Mouse (Mus musculus) hindbrain, embryonic 11.5 days (tissue): ENCODE measurements at regions not wholly inside any gene's neighbourhood (a gene's known extent, or its start where the extent isn't known, plus 50 kb on each side); places are given as distances from the start of the nearest gene placed in this dataset.

ENCODE experiments used
- ATAC-seq: fragments of 200-750 bp; cut with Nextera tagmentation; 2 replicates; pipeline ENCODE4 v1.8.0; 2017; ENCODE audit warnings: mild to moderate bottlenecking, moderate TSS enrichment, moderate library complexity; ENCODE audit not compliant: low FRiP score
- DNase-seq: peaks from one replicate; pipeline ENCODE4 v3.0.0-alpha.2; 2015; ENCODE audit warnings: low spot score
- H3K27ac ChIP-seq: fragments of 300-500 bp; sonication (generic); 2 replicates; pipeline ENCODE4 v1.5.1; 2014; ENCODE audit warnings: mild to moderate bottlenecking, low read depth, low read length
- H3K27me3 ChIP-seq: fragments of 300-500 bp; sonication (generic); 2 replicates; pipeline ENCODE4 v1.6.1; 2014; ENCODE audit warnings: mild to moderate bottlenecking, low read length, moderate library complexity, mixed read lengths; ENCODE audit not compliant: control insufficient read depth, insufficient read depth
- H3K36me3 ChIP-seq: fragments of 300-500 bp; sonication (generic); 2 replicates; pipeline ENCODE4 v1.6.1; 2014; ENCODE audit warnings: mild to moderate bottlenecking, low read length, moderate library complexity, mixed read lengths; ENCODE audit not compliant: control insufficient read depth, insufficient read depth
- H3K4me1 ChIP-seq: fragments of 300-500 bp; sonication (generic); replicated peaks from 2 replicates; pipeline ENCODE4 v1.6.1; 2014; ENCODE audit warnings: low read length, mixed read lengths; ENCODE audit not compliant: control insufficient read depth, insufficient read depth
- H3K4me2 ChIP-seq: fragments of 300-500 bp; sonication (generic); replicated peaks from 2 replicates; pipeline ENCODE4 v1.6.1; 2014; ENCODE audit warnings: mild to moderate bottlenecking, low read depth, low read length
- H3K4me3 ChIP-seq: fragments of 300-500 bp; sonication (generic); 2 replicates; pipeline ENCODE4 v1.5.1; 2014; ENCODE audit warnings: low read depth, low read length
- H3K9ac ChIP-seq: fragments of 300-500 bp; sonication (generic); 2 replicates; pipeline ENCODE4 v1.6.1; 2014; ENCODE audit warnings: low read depth, low read length
- H3K9me3 ChIP-seq: fragments of 300-500 bp; sonication (generic); 2 replicates; pipeline ENCODE4 v1.6.1; 2016; ENCODE audit warnings: low read length; ENCODE audit not compliant: control insufficient read depth
- WGBS: fragments of 180-500 bp; shearing (Covaris S2); extraction: QIAGEN DNeasy Blood & Tissue Kit; methylation state at CpG from one replicate; pipeline ENCODE4 v1.1.7; 2014; 5-methylcytosine and 5-hydroxymethylcytosine counted together

GRCm38 (mm10) chr4:39292348-39292845, 157.7 kb upstream of the 1700009N14Rik start:
- H3K9me3 ChIP-seq = no peaks in the 10 kb centered on the region
- no peaks in the 10 kb centered on the region for H3K4me1 ChIP-seq
- H3K27me3 ChIP-seq = no peaks in the 10 kb centered on the region
- no peak overlapping the region for H3K4me2 ChIP-seq
- H3K4me3 ChIP-seq = no peak overlapping the region
- no peaks in the 10 kb centered on the region for H3K36me3 ChIP-seq
- H3K9ac ChIP-seq = no peak overlapping the region
- no peak for ATAC-seq
- no peak overlapping the region for H3K27ac ChIP-seq
- 82% methylated on average over 2 of the region's 2 CpGs for WGBS
- no peak for DNase-seq

- Histone ChIP-seq H3K4me2 (no peak overlapping the region), H3K36me3 (no peaks in the 10 kb centered on the region), H3K9ac (no peak overlapping the region), H3K4me3 (no peak overlapping the region), H3K27ac (no peak overlapping the region), H3K9me3 (no peaks in the 10 kb centered on the region), H3K4me1 (no peaks in the 10 kb centered on the region), H3K27me3 (no peaks in the 10 kb centered on the region)
- DNase-seq = no peak
- no peak for ATAC-seq
- 55% methylated on average over 2 of the region's 2 CpGs for WGBS
These were observed 140.0 kb upstream of the 1700009N14Rik start for GRCm38 (mm10) chr4:39310131-39310530.

GRCm38 (mm10) chr4:39344401-39345138, 105.5 kb upstream of the 1700009N14Rik start:
- Histone ChIP-seq H3K4me3 (no peak overlapping the region), H3K9me3 (no peaks in the 10 kb centered on the region), H3K4me2 (no peak overlapping the region), H3K9ac (0 out of 2 replicates have a peak overlapping the region, but pooled peaks have one; percentile 11), H3K4me1 (no peaks in the 10 kb centered on the region), H3K36me3 (no peaks in the 10 kb centered on the region), H3K27ac (no peak overlapping the region), H3K27me3 (no peaks in the 10 kb centered on the region)
- WGBS = 61% methylated on average over 6 of the region's 6 CpGs
- DNase-seq (peak; percentile 10), ATAC-seq (peak; percentile 80)

GRCm38 (mm10) chr4:39345139-39345412, 105.0 kb upstream of the 1700009N14Rik start:
- Histone ChIP-seq H3K27ac (no peak overlapping the region), H3K36me3 (no peaks in the 10 kb centered on the region), H3K4me1 (no peaks in the 10 kb centered on the region), H3K4me2 (no peak overlapping the region), H3K4me3 (no peak overlapping the region), H3K9me3 (no peaks in the 10 kb centered on the region), H3K27me3 (no peaks in the 10 kb centered on the region), H3K9ac (0 out of 2 replicates have a peak overlapping the region, but pooled peaks have one; percentile 11)
- ATAC-seq (peak; percentile 88), DNase-seq (peak; percentile 25)
- 22% methylated on average over 1 of the region's 1 CpGs for WGBS

GRCm38 (mm10) chr4:39368159-39368558, 81.9 kb upstream of the 1700009N14Rik start:
- 89% methylated on average over 3 of the region's 3 CpGs for WGBS
- Histone ChIP-seq H3K9me3 (no peaks in the 10 kb centered on the region), H3K9ac (no peak overlapping the region), H3K36me3 (no peaks in the 10 kb centered on the region), H3K4me3 (no peak overlapping the region), H3K27me3 (no peaks in the 10 kb centered on the region), H3K4me1 (no peaks in the 10 kb centered on the region), H3K4me2 (no peak overlapping the region), H3K27ac (no peak overlapping the region)
- DNase-seq (no peak), ATAC-seq (no peak)

GRCm38 (mm10) chr4:39380771-39381170, 69.3 kb upstream of the 1700009N14Rik start:
- no peaks in the 10 kb centered on the region for H3K9me3 ChIP-seq
- DNase-seq (no peak), ATAC-seq (no peak)
- no peaks in the 10 kb centered on the region for H3K36me3 ChIP-seq
- H3K27ac ChIP-seq = no peak overlapping the region
- H3K9ac ChIP-seq = no peak overlapping the region
- H3K4me2 ChIP-seq = no peak overlapping the region
- H3K27me3 ChIP-seq = no peaks in the 10 kb centered on the region
- WGBS = 45% methylated on average over 2 of the region's 2 CpGs
- no peaks in the 10 kb centered on the region for H3K4me1 ChIP-seq
- no peak overlapping the region for H3K4me3 ChIP-seq

GRCm38 (mm10) chr4:39398226-39398625, 51.9 kb upstream of the 1700009N14Rik start:
- no peaks in the 10 kb centered on the region for H3K36me3 ChIP-seq
- no peak overlapping the region for H3K4me2 ChIP-seq
- H3K4me1 ChIP-seq = no peaks in the 10 kb centered on the region
- no peak for DNase-seq
- no peaks in the 10 kb centered on the region for H3K27me3 ChIP-seq
- H3K9ac ChIP-seq = no peak overlapping the region
- no peak overlapping the region for H3K27ac ChIP-seq
- H3K4me3 ChIP-seq = no peak overlapping the region
- 46% methylated on average over 3 of the region's 3 CpGs for WGBS
- no peak for ATAC-seq
- no peaks in the 10 kb centered on the region for H3K9me3 ChIP-seq
